Mouse (Mus musculus) A20 (cell line): Measurements from ENCODE around the gene BC037034.

Source experiments
- DNase-seq: peaks from one replicate; pipeline ENCODE4 v3.0.0-alpha.2; 2011; ENCODE audit warnings: low read depth, low spot score

Gene BC037034

DNA sequence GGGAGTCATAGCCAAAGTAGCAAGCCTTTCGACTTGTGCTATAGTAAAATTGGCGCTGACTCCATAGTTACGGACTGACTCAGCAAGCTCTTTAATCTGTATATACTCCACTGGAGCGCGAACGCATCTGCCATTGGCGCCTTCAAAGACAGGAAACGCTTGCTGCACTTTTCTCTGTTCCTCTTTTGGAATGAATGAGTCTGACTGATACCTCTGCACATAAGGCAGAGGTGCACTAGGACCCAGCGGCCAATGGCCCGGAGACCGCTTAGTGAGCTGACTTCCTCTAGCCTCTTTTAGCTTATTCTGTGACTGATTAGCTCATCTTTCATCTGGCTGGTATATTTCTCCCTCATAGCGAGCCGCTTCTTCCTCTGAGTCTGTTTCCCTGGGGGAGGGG lies 47.2 kb downstream of the BC037034 start:
- DNase-seq: peak; percentile 97
